Mouse (Mus musculus): ENCODE results near the gene Ppp4c.

The Ppp4c gene

DNA sequence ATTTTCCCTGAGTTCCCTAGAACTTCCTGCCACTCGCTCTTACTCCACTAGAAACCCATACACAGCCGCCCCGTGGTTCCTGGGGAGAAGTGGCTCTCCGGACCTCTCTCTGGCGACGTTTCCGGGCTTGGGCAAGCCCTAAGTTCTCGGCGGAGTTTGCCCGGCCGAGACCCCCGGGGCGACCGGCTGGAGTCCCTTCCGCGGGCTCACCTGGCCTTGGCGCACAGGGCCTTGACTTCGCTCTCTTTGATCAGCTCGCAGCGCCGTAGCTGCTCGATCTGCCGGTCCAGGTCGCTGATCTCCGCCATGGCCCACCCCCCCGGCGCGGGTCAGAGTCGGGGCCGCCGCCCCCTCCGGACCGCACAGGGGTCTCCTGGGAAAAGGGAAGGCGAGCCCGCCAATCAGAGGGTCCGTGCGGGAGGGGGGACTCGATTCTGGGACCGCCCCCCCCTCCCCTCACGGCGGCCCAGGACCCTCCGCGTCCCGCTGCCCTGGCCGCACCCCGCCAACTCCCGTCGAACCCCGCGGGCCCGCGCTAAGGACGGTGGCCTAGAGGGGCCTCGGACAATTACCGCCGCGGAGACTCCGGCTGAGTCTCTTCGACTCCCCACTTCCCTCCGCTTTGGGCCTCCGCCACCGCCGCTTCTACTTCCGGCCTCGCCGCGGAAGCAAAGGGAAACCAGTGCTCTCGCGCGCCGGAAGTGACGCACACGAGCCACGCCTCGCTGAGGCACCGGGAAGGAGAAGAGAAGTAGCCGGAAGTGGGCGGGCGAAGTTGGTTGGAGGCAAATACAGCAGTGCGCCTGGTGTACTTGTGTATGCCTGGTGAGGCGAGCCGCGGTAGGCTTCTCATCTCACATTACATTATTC, at the start of gene Ppp4c:
Gene Ppp4c, minus strand, starts transcription at position 646 of the 870 bp plus-strand sequence.
- in situ Hi-C loops (cut with MboI), result no loop called here

DNA sequence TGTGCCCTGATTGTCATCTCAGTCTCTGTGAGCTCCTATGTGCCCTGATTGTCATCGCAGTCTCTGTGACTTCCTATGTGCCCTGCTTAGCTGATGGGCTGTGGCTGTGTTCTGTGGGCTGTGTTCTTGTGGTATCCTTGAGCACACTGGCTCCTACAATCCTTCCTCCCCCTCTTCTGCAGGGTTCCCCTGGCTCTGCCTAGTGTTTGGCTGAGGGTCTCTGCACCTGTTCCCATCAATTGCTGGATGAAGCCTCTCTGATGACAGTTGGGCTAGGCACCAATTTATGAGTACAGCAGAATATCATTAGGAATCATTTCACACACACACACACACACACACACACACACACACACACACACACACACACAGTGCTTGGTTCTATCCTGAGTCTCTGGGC, 41.0 kb upstream of the Ppp4c start:
- in situ Hi-C loops (cut with MboI), result loop anchor here (5.0 kb wide), 1 partner anchor 284 kb away; no protein-coding TSS in a partner anchor

DNA sequence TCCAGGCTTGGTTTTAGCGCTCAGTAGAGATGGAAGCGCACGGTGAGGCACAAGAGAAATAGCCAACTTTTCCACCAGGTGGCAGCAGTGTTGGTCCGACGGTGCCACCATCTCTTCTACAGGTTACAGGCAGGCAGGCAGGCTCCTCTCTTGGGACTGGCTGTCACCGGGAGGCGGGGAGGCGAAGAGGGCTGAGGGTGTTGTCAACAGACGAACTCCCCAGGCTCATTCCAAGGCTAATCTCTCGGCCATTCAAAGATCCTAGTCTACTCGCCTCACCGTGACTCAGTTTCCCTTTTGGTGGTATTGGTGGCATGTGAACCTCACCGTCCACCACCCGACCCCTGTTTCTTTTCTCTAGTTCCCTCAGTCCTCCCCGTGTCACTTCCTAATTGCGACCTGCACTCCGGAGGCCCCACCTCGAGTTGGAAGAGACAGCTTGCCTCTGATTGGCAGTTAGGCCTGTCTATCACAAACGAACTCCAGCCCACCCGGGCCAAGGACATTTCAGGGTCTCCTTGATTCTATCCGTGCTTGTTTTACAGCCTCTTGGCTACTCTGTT, 39.8 kb upstream of the Ppp4c start:
- in situ Hi-C loops (cut with MboI), result loop anchor here (5.0 kb wide), 1 partner anchor 285 kb away; no protein-coding TSS in a partner anchor

DNA sequence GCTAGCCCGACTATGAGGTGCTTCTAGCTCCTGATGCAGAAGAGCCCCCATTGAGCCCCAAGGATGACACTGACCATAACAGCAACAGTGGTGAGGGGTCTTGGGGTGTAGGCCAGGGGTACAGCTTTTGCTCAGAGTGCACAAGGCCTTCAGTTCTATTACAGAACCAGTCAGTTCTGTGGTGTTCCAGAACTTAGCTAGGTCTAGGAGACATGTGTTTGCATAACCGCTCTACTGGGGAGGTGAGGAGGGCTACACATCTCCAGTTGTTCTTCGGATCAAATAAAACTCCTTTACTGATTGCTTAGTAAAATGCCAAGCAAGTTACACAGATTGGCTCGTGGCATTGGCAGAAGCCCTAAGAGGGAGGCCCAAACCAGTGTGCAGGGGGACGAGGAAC, 39.2 kb upstream of the Ppp4c start, which contains the start of gene 4930451I11Rik:
Gene 4930451I11Rik, minus strand, starts transcription at position 101 of the 400 bp plus-strand sequence.
- in situ Hi-C loops (cut with MboI), result loop anchor here (5.0 kb wide), 1 partner anchor 286 kb away; no protein-coding TSS in a partner anchor

DNA sequence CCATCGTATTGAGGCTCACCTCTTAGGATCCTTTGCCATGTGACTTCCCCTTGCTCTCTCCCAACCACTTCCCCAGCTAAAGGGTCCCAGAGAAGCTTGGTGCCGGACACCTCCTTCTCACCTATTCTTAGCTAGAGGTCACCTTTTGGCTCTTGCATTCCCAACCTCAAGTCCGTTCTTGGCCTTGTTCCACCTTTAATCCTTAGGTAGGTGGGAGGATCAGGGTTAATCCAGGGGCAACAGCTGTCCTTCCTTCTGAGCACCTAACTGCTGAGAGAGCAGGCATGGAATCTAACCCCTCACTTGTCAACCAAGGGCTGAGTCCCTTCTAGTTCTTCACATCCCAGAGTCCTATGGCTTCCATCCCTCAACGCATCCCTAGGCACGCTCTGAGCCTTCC, 33.7 kb upstream of the Ppp4c start:
- in situ Hi-C loops (cut with MboI), result no loop called here

DNA sequence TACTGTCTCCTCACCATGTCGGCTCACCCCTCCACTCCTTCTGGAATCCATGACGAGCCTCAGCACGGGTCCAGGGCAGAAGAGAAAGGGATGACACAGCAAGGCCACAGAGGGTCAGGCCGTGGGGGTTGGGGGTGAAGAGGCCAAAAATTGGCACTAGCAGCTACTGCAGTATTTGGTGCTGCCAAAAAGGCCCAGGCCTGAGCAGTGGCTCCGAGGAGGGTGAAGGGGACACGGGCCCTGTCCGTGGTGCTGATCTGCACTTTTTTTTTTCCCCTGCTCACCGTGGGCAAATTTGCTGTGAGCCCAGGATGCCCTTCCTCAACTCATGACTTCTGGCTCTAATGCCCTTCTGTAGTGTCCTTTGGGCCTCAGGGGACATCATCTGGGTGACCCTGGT, 33.1 kb upstream of the Ppp4c start:
- in situ Hi-C loops (cut with MboI), result no loop called here

DNA sequence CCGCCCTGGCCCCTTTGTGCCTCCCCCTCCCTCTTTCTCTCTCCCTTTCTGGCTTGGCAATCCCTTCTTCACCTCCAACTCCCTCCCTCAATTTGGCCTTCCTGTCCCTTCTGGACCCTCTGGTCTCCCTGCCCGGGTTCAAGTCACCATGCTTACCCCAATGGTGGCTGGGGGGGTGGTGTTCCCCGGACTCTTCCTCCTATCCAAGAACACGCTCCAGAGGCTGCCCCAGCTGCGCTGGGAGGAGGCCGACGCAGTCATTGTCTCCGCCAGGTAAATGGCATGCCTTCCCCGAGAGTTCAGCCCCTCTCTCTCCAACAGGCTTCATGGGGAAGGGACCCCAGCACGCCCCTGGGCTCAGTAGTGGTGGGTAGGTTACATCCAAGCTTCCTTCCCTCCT, 31.6 kb upstream of the Ppp4c start:
- in situ Hi-C loops (cut with MboI), result no loop called here

DNA sequence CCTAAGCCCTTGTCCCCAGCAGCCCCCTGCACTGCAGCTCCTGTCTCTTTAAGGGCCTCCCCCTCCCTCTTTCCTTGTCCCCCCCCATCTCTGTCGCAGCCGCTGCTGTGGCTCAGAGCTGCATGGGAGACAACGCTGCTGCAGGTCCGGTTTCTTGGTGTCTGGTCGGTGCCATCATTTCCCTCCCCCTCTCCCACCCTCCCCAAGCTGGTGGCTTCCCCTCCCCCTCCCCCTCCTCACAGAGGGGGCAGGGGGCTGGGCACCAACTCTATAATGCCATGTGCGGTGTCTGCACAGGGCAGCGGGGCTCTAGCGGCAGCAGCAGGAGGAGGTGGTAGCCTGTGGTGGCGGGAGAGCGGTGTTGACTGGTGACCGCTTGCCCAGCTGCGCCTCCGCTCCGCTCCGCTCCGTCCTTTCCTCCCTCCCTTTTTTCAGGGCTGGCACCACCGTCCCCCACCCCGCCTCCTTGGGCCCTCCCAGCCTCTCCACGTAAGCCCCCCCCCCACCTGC, 31.0 kb upstream of the Ppp4c start:
- in situ Hi-C loops (cut with MboI), result no loop called here

DNA sequence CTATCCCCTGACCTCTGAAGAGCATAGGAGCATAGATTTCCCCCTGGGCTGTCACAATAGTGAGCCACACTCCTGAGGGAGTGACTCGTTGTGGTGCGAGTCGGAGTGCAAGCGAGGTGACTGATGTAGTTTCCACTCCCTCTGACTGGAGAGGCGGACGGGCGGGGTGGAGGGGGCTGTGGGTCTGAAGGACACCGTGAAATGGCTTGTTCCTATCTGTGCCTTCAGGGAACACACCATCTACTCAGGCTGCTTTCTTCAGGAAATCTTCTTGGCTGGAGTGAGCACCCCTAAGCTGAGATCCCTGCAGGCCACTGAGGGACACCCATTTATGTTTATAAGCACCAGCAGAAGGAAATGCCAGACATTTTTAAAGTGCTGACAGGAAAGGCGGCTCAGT, 30.4 kb upstream of the Ppp4c start:
- in situ Hi-C loops (cut with MboI), result no loop called here

DNA sequence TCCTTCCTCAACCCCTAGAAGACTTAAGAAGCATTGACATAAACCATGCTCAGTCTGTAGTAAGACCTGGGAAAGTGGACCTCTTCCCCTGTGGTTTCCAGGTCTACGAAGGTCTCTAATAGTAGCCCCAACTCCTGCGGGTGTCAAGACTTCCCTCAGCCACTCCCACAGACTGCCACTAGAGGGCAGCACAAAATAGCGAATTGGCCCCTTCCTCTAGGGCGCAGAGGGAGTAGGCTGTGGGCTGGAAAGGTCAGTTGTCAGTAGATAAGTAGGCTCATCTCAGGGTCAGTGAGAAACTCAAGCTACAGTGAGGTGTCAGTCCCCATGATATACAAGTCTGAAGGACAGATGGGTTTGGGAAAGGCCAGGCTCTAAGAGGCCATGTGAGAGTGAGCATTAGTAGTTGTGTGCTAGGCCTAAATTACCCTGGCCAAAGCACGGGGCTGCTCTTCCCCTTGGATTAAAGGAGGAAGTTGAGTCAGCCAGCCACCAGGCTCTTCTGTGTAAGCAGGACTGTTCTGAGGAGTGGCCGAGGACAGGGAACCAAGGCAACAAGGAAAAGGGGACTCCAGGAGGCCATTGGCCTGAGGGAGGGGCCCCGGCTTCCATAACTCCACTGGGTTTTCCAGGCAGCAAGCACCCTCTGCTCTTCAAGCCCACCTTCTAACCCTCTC, 29.7 kb upstream of the Ppp4c start:
- in situ Hi-C loops (cut with MboI), result no loop called here

DNA sequence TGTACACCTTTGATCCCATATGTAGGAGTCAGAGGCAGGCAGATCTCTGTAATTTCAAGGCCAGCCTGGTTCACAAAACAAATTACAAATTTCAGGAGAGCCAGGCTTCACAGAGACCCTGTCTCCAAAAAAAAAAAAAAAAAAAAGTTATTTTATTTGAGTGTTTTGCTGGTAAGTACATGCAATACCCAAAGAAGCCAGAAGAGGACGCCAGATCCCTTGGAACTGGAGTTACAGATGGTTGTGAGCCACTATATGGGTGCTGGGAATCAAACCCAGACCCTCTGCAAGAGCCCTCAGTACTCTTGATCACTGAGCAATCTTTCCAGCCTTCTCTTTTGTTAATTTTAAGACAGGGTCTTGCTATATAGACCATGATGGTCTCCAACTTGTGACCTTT, 26.5 kb upstream of the Ppp4c start:
- in situ Hi-C loops (cut with MboI), result no loop called here

DNA sequence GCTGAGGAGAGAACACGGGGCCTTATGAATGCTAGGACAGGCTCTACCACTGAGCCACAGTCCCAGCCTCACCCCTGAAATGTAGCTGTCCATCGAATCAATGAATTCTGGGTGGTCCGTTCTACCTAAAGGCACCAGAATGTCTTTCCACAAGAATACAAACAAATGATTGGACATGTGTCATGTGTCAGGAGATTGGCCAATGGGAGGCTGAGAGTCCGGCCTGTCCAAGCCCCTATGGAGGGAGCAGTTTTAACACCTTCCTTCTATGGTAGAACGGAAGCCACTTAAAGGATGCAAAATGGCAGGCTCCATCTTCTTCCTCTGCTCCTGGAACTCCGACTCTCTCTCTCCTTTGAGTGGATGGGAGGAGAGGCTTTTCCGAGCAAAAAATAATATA, 25.3 kb upstream of the Ppp4c start:
- in situ Hi-C loops (cut with MboI), result no loop called here

DNA sequence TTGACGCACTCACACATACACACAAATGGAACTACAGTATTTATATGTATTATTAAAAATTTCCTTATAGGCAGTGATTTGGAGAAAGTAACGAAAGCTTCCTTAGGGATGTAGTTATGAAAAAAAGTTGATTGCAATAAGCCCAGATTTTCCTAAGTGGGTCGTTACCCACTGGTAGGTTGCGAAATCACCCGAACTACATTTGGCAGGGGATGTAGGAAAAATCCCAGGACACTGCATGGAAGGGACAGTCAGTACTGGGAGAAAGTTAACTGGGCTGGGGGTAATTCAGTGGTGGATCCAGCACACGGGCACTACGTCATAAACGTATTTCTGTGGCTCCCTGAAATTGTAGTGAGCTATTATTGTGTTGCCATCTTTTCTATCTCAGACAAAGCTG, 24.2 kb upstream of the Ppp4c start:
- in situ Hi-C loops (cut with MboI), result no loop called here

DNA sequence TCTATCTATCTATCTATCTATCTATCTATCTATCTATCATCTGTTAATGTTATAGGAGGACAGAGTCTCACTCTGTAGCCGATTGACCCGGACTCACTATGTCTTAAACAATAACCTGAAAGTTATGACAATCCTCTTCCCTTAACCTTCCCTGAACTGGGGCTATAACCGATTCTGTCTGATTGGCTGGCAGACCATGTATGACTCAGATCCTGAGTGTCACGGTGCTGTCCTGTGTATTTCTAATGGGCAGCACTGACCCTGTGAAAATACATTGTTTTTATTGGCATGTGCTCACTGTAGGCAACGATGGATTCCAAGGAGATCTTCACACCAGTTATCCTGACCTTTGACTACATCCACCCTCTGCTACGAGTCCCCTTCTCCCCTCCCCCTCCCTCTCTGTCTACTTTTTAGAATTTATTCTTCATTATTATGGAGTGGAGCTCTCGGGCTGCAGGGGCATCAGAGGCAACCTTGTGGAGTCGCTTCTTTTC, 23.5 kb upstream of the Ppp4c start:
- in situ Hi-C loops (cut with MboI), result no loop called here

DNA sequence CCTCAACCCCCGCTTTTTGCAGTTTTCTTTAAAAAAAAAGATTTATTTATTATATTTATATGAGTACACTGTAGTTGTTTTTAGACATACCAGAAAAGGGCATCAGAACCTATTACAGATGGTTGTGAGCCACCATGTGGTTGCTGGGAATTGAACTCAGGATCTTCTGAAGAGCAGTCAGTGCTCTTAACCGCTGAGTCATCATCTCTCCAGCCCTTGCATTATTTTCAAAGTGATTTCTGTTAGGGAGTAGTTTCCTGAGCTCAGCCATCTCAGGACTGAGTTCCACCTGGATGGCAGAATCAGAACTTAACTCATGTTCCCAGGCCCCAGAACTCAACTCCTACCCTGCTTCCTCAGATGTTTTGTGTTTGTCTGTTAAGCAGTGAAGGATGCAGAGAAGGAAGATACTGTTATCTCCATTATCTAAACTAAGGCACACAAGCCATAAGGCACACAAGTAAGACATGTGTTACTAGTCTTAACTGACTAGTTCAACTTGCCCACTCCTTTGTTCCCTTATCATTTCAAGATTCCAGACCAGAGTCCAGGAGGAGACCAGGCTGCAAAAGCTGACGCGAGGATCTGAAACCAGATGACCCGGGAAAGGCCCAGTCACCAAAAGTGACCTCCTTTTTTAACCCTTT, 17.6 kb upstream of the Ppp4c start:
- in situ Hi-C loops (cut with MboI), result no loop called here

DNA sequence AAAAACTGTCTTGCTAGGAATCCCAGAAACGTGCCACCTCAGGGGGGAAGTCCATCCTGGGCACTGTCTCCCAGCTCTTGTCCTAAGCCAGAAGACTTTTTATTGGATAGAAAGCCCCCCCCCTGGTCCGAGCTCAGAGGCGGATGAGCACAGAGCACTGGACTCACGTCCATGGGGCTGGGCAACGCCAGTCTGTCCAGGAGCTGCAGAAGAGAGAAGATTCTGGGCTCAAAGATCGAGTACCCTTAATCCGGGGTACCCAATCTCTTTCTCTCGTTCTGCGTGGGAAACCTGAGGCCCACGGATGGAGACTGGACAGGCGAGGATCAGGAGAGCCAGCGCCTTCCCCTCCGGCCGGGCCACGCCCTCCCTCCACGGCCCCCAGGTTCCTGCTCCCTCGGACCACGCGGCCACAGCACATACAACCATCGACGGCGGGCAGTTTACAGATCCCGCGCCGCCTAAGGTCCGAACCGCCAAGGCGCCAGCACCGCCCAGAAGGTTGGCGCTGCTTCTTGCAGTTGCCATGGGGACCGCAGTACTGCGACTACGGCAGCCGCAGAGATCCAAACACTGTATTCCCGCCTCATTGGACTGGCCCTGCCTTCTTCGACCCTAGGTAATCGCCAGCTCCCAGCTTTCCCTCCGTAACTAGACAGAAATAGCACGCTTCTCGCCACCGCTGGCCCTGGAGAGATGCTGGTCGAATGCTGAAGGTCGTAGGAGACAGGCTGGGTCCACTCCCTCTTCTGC, 16.6 kb upstream of the Ppp4c start:
- in situ Hi-C loops (cut with MboI), result no loop called here

DNA sequence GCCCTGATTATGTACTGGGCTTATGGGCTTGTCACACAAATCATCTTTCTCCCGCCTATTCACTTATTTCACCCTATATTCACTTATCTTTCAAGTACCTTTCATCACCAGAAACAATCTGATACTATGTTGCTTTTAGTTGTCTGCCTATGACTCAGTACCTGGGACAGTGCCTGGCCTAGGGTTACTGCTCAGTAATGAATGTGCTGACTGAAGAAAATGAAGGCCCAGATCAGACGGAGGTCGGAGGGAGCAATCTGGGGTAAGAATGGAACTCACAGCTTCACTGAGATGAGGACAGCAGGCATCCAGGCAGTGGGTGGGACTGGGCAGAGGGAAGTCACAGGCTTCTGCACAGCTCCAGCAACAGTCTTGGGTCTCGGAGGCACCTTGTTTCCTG, 15.1 kb upstream of the Ppp4c start:
- in situ Hi-C loops (cut with MboI), result no loop called here

DNA sequence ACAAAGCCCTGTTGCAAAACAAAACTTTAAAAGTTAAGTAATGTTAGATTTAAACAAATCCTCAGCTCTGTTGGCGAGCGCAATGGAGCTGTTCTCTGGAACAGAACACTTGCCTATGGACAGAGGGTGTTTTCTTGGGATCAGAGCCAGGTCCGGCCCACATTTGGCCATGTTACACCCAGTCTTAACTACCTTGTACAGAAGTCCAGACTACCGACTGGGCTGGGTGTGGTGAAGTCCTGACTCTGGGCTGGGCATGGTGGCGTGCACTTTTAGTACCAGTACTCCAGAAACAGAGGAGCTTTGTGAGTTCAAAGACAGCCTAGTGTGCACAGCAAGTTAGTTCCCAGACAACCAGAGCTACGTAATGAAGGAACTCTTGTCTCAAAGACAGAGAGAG, 14.7 kb upstream of the Ppp4c start:
- in situ Hi-C loops (cut with MboI), result no loop called here

DNA sequence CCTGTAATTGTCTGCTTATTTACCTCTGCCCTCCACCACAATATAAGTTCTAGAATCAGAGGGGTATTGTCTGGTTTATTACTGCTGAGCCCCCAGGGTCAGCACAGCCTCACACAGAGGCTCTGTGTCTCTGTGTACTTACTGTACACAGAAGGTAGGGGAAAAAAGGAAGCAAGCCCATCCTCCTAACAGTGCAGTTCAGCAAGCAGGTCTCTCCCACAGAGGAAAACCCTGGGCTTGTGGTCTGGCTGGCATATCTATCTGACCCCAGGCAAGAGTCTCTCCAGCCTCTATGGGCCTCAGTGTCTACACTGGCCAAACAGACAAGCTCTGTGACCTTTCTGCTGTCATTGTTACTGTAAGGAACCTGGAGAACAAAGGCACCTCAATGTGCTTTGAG, 11.5 kb upstream of the Ppp4c start:
- in situ Hi-C loops (cut with MboI), result no loop called here

DNA sequence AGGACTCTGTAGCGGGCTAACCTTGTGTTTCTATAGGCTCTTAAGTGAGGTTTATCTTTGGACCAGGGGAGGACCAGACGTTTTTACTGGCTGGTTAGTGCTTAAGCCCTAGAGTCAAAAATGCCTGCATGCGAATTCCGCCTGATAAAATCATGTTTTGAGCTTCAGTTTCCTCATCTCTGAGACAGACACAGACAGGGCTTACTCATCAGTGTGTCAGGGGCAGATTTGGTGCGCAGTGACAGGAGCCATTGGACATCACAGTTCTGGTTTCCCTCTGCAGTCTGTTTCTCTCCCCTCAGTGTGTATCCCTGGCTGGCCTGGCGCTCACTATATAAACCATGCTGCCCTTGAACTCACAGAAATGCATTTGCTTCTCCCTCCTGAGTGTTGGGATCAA, 10.9 kb upstream of the Ppp4c start:
- in situ Hi-C loops (cut with MboI), result no loop called here
